ENCODE assay signal across 9 mouse cellular contexts in genomic region chr5:148831596-148832257, GRCm38 (mm10).
DNase-seq lines count a peak whose midpoint lies in the region; ATAC-seq and TF ChIP-seq lines count a peak whose summit lies in the region.
"Had no signal": no experiment of that assay in that cellular context is flagged by ENCODE, and none has a peak within 500 bp of the region (broad histone marks: within the 10 kb centered on the region; RNA-seq: fewer than 3 reads in every experiment).

No protein-coding gene starts in this region.

- H3K9ac ChIP-seq in hindbrain, embryonic 11.5 days (ENCODE audit: low read depth, low read length) = peak overlapping the region; percentile 44
- H3K9ac ChIP-seq in lung, postnatal 0 days (replicated peaks; ENCODE audit: low read depth) = 0 out of 2 replicates have a peak overlapping the region, but pooled peaks have one; percentile 1

- H3K27ac ChIP-seq in hindbrain, embryonic 11.5 days (ENCODE audit: low read depth, low read length) = no peak overlapping the region
- no peak overlapping the region for H3K27ac ChIP-seq in lung, postnatal 0 days (ENCODE audit: low read length)

- H3K4me2 ChIP-seq in hindbrain, embryonic 11.5 days (replicated peaks; ENCODE audit: low read depth, low read length) = peak overlapping the region; percentile 35
- H3K4me2 ChIP-seq in lung, postnatal 0 days (replicated peaks; ENCODE audit: low read depth, low read length) = peak overlapping the region; percentile 49

- no peaks in the 10 kb centered on the region for H3K4me1 ChIP-seq in hindbrain, embryonic 11.5 days (replicated peaks; ENCODE audit: control insufficient read depth, insufficient read depth, low read length)
- H3K4me1 ChIP-seq in lung, postnatal 0 days (ENCODE audit: insufficient read depth, low read depth, low read length) = no peaks in the 10 kb centered on the region; the same call in 1 of the 2 replicates

- no peak for TF ChIP-seq EP300 in lung, postnatal 0 days (IDR thresholded peaks at IDR 0.05)

- peak; percentile 78 for DNase-seq in Muller cell, postnatal 12 days (ENCODE audit: inconsistent ontology term)
- peak; percentile 54 for DNase-seq in cerebellum, adult 9-10 months
- DNase-seq in forelimb bud, embryonic 11.5 days (ENCODE audit: low read depth, low spot score) = peak; percentile 63
- peak; percentile 91 for DNase-seq in hindbrain, embryonic 11.5 days (ENCODE audit: low spot score)
- peak; percentile 86 to 88 for DNase-seq in layer of hippocampus, postnatal 10 days (ENCODE audit: low spot score in 2 of 2)
- peak; percentile 62 for DNase-seq in lung, postnatal 0 days (ENCODE audit: low spot score)
- DNase-seq in ovary, postnatal 14 days (ENCODE audit: low spot score) = peak; percentile 78
- DNase-seq in thymus, postnatal 10 days (ENCODE audit: low spot score in 2 of 2) = peak; percentile 62 to 89

- peak overlapping the region; percentile 12 for H3K4me3 ChIP-seq in hindbrain, embryonic 11.5 days (ENCODE audit: low read depth, low read length)
- H3K4me3 ChIP-seq in lung, postnatal 0 days (ENCODE audit: low read depth, low read length) = peak overlapping the region; percentile 20; the same call in 1 of the 2 replicates
- H3K4me3 ChIP-seq: myocyte had no signal

- peak; percentile 79 for ATAC-seq in hindbrain, embryonic 11.5 days (ENCODE audit: low FRiP score)
- peak; percentile 74 for ATAC-seq in lung, postnatal 0 days

- peak; percentile 84 for TF ChIP-seq CTCF in lung, postnatal 0 days (IDR thresholded peaks at IDR 0.05)

- WGBS in hindbrain, embryonic 11.5 days = 5% methylated on average over 23 of the region's 23 CpGs
- 7% methylated on average over 23 of the region's 23 CpGs for WGBS in lung, postnatal 0 days

- no peaks in the 10 kb centered on the region for H3K36me3 ChIP-seq in hindbrain, embryonic 11.5 days (ENCODE audit: control insufficient read depth, insufficient read depth, low read length)
- H3K36me3 ChIP-seq in lung, postnatal 0 days (ENCODE audit: insufficient read depth, low read length) = no peaks in the 10 kb centered on the region

- no peaks in the 10 kb centered on the region for H3K9me3 ChIP-seq in hindbrain, embryonic 11.5 days (ENCODE audit: control insufficient read depth, low read length)
- H3K9me3 ChIP-seq in lung, postnatal 0 days (ENCODE audit: low read length) = no peaks in the 10 kb centered on the region

- H3K27me3 ChIP-seq in hindbrain, embryonic 11.5 days (ENCODE audit: control insufficient read depth, insufficient read depth, low read length) = no peaks in the 10 kb centered on the region; the same call in 1 of the 2 replicates
- 0 out of 2 replicates have a peak, but pooled peaks cover 6% of the 10 kb centered on the region for H3K27me3 ChIP-seq in lung, postnatal 0 days (replicated peaks; ENCODE audit: insufficient read depth, low read length)
